Mouse (Mus musculus): Measurements from ENCODE around the gene Dnajb2.

DNA sequence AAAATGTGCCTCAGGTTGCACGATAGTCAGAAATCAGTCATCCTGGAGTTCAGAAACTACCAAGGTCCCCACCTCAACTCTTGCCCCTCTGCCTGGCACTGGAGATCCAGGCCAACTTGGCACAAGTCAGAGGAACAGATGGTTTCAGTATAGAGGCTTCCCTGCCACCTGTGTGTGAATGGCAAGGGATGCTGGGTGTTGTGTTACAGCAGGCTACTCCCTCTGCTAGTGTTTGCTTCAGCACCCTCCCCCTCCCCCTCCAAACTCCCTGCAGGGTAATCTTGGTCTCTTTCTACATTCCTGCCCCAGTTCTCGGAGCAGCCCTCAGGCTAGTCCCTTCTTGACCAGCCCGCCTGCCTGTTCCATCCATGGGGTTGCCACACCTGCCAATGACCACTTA is 14.3 kb downstream of the Dnajb2 start:
- TF ChIP-seq CTCF (IDR thresholded peaks at IDR 0.05; ENCODE audit: low read depth) (no peak), EP300 (IDR thresholded peaks at IDR 0.05; ENCODE audit: low read depth) (no peak)

Data from liver, embryonic 14.5 days (tissue).